Mouse (Mus musculus) common myeloid progenitor, adult 5-6 weeks (primary cell): ENCODE measurements at regions not wholly inside any gene's neighbourhood (a gene's known extent, or its start where the extent isn't known, plus 50 kb on each side); places are given as distances from the start of the nearest gene placed in this dataset.
"Not testable (repeated sequence)": the region's sequence is repeated elsewhere in the genome, so short reads cannot be mapped to it uniquely, and the experiment has no call there.

Experiments used
- ATAC-seq: replicated peaks from 2 replicates; pipeline ENCODE4 v1.8.0; 2016; ENCODE audit warnings: low read depth, mild to moderate bottlenecking, moderate TSS enrichment, inconsistent platforms; ENCODE audit not compliant: poor library complexity, severe bottlenecking

DNA sequence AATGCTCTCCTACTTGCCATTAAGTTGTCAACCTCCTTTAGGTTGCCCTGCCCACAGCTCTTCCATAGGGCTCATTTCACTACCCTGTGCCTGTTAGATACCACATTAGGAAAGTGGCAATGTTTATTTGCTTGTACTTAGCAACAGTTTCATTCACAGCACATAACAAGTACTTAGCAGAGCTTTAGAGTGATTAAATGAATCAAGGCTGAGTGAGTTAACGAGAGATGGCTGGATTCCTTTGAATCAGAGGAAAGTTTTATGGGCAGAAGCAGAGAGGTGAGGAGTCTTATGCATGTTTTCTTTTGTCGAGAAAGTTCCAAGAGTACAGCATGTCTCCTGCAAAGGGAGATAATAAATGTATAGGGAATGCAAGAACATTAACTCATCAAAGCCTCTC, 60.5 kb downstream of the Ptgs2 start:
- ATAC-seq: no peak

DNA sequence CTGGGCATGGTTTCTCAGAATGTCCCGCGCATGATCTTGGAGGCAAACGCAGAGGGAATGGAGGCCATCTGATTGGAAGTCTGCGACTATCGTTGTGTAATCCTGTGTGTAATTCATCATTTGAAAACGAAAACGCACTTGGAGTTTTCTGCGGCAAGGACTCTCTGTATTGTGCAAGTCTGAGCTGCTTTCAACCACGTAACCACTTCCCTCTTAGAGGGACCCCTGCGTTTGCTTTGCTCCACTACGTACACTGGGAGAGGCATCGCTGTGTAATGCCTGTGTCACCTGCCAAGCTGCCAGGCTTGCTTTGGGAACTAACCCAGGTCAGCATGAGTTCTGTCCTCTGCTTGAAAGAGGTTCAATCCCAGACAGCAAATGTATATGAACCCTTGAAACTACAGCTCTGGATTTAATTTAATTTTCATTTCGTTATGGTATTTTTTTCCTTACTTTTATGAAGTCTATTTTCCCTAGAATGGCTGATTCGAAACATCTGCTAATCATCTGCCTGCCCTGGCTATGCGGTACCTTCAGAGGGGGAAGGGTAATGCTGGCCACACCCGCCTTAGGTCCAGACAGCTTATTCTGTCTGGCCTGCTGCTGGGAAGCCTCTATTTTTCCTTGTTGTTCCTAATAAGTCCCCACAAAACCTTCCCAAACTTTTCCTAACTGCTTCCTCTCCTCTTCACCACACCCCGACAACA, 65.2 kb downstream of the Ptgs2 start:
- peak; percentile 96 for ATAC-seq

GRCm38 (mm10) chr1:150165597-150165973, 65.8 kb downstream of the Ptgs2 start:
- ATAC-seq: peak; percentile 46

DNA sequence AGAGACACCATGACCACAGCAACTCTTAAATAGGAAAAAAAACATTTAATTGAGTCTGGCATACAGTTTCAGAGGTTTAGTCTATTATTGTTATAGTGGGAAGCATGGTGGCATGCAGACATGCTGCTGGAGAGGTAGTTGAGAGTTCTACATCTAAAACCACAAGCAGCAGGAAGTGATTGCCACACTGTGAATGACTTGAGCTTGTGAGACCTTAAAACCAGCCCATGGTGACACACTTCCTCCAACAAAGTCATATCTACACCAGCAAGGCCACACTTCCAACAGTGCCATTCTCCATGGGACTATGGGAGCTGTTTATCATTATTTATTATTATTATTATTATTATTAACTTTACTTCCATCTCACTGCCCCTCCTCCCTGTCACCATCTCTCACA, 67.3 kb downstream of the Ptgs2 start:
- ATAC-seq: peak; percentile 52

- ATAC-seq: peak; percentile 99
Measured at GRCm38 (mm10) chr1:150174204-150174603, 74.4 kb downstream of the Ptgs2 start.

DNA sequence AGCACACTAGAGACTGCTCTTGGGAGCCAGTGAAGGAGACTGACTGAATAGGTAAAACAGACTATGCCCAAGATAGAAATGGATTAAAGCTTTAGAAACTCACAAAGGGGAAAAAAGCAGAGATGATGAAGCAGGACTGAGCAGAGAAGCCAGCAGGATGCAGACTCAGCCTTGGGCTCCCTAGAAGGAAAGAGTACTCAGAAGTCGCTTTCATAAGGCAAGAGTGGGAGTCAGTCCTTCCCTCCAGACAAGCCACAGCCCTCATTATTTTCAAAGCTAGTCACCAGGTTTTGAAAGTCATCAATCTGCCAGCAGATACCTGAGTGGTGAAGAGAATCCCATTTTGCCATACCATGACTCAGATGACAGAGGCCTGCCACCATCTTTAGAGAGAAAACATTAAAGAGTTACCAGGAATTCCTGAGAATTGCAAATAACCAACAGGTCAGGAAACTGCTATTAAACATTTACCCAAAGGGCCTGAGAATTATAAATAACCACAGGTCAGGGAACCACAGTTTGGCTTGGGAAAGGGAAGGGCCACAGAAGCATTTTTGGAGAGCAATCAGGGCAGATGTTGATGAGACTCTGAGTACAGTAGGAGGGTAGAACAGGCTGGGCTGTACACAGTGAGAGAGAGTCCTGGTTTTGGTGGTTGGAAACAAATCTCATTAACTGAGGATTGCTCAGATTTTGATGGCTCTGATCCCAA, 77.4 kb downstream of the Ptgs2 start:
- ATAC-seq: no peak

DNA sequence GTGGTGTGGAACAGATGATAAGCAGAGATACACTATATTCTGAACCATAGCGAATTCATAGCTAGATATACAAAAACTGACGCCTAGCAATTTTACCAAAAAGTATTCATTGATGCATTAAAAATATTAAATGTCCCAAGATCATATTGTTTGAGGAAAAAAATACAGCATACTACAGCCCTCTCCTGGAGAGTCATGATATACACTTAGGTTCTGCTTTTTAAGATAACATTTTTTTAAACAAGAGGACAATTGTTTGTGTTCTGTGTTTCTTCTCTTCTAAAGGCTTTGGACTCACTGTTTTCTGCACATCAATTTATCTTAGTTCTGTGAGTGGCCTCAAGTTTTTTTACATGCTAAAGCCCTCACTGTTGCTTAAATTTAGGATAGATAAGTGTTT, 102.2 kb downstream of the Ptgs2 start:
- ATAC-seq: peak; percentile 56; the same call in 1 of the 2 replicates

- ATAC-seq: no peak
Measured at GRCm38 (mm10) chr1:150212454-150212853, 106.8 kb upstream of the Pdc start.

GRCm38 (mm10) chr1:150216672-150217071, 102.5 kb upstream of the Pdc start:
- ATAC-seq: no peak

DNA sequence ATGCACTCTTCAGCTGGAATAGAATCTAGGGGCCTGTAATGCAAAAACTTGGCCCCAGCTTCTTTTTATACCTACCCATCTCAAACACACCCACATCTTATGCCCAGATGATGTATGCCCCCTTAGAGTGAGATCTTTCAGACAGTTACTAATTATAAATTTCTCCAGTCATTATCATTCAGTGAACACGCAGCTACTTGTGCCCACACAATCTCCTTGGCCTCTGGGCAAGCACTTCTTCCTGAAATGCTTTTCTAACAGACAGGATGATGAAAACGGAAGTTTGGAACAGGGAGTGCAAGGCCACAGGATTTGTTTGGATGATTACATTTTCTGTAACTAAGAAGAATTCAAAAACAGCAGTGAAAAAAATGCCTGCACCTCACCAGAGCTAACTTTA, 100.4 kb upstream of the Pdc start:
- peak; percentile 76 for ATAC-seq

GRCm38 (mm10) chr1:150225529-150225928, 93.7 kb upstream of the Pdc start:
- no peak for ATAC-seq

GRCm38 (mm10) chr1:150239504-150239903, 79.7 kb upstream of the Pdc start:
- ATAC-seq: not testable (repeated sequence)

DNA sequence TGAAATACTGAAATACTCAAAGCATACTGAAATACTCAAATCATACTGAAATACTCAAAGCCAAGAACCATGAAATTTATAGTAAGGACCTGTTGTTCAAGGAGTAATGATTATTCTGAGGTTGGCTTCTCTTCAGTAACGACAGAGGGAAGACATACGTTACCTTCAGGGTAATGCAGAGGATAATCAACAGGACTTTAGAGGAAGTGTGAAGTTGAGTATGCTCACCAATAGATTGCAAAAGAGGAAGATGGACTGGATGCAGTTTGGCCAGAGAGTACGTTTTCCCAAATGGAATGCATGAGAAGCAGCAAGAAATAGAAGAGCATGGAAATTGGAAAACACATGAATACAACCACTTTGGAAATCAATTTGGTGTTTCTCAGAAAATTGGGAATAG, 79.1 kb upstream of the Pdc start:
- ATAC-seq: 0 out of 2 replicates have a peak, but pooled peaks have one; percentile 36

DNA sequence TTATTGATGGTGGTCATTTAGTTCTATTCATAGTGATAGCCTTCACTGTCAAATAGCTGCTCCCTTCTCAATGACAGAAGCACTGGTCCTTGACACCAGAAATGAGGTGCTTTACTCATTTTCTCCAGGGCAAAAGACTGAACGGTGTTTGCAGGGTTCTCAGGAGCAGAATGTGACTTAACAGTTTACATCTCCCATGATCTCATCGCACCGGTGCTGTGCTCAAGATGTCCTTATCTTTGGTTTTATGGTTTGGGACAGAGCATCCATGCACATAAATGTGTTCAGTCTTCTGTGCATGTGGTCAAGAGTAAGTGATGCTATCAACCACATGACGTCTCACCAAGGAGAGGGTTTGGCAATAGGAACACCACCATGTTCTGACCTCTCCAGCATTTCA, 78.1 kb upstream of the Pdc start:
- ATAC-seq: no peak

DNA sequence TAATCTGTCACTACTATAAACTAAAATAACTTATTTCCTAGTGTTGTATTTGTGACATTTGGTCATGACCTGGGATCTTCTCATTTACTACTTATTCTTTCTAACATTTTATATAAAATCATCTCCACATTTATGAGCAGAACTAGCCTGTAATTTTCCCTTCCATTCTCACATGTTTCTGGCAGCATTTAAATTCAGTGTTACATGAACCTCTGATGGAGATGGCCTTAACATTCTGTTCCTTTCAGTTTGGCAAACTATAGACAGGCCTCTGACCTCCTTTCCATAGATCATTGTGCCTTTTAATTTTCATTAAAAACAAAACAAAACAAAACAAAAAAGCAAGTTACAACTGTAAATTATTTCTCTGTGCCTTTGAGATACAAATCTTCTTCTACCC, 77.1 kb upstream of the Pdc start:
- no peak for ATAC-seq

- ATAC-seq: 0 out of 2 replicates have a peak, but pooled peaks have one; percentile 54
Measured at GRCm38 (mm10) chr1:150244916-150245315, 74.3 kb upstream of the Pdc start.

DNA sequence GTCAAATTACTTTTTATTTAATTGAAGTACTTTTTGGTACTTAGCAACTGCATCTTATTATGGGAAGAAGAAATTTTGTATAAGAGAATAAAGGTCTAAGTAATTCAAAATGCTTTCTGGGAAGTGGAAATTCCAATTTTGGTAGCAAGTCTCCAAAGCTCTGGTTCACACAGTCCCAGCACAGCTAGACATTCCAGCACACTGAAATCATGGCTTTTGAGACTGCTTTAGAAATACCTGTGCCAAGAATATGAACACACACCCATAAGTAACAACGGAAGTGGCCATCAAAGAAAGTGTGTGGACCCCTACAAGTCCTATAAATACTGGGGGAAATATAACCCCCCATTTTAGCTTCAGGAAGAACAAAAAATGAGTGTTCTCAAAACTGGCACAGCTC, 67.8 kb upstream of the Pdc start:
- ATAC-seq: no peak

GRCm38 (mm10) chr1:150251876-150252275, 67.3 kb upstream of the Pdc start:
- 0 out of 2 replicates have a peak, but pooled peaks have one; percentile 29 for ATAC-seq

- ATAC-seq: 0 out of 2 replicates have a peak, but pooled peaks have one; percentile 42
Measured at GRCm38 (mm10) chr1:150257596-150257995, 61.6 kb upstream of the Pdc start.

- no peak for ATAC-seq
Measured at GRCm38 (mm10) chr1:150260355-150260754, 58.9 kb upstream of the Pdc start.

DNA sequence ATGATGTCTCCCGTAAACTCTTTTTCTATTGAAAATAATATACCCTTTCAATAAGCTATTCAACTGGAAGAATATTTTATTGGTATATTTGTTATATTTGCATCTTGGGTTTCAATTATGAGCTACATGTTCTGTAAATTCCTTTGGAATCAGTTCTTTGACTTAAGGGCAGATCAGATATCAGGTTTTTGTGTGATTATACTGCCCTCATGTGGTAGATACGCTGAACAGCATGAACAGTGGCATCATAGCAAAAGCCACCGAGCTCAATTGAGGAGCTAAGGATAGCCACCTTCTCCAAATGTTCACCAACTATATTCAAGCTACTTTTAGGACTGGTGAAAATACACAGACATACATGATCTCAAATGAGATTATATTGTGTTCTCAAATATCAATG, 52.7 kb upstream of the Pdc start:
- ATAC-seq: peak; percentile 98

DNA sequence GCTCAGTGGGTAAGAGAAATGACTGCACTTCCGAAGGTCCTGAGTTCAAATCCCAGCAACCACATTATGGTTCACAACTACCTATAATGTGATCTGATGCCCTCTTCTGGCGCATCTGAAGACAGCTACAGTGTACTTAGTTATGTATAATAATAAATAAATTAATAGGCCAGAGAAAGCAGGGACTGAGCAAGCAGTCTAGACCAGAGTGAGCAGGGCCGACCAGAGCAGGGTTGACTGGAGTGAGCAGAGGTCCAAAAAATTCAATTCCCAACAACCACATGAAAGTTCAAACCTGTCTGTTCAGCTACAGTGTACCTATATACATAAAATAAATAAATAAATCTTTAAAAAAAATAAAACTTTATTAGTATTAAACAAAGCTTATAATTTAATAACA, 52.2 kb upstream of the Pdc start:
- no peak for ATAC-seq
